Mouse (Mus musculus) liver, embryonic 14.5 days (tissue): ENCODE data around the gene Exog.

Source experiments
- CTCF ChIP-seq: IDR thresholded peaks from 2 replicates; pipeline ENCODE4 v1.5.1; 2016; ENCODE audit warnings: antibody characterized with exemption, low read depth, control low read depth
- EP300 ChIP-seq: IDR thresholded peaks from 2 replicates; pipeline ENCODE4 v1.6.1; 2016; ENCODE audit warnings: antibody characterized with exemption, low read depth

DNA sequence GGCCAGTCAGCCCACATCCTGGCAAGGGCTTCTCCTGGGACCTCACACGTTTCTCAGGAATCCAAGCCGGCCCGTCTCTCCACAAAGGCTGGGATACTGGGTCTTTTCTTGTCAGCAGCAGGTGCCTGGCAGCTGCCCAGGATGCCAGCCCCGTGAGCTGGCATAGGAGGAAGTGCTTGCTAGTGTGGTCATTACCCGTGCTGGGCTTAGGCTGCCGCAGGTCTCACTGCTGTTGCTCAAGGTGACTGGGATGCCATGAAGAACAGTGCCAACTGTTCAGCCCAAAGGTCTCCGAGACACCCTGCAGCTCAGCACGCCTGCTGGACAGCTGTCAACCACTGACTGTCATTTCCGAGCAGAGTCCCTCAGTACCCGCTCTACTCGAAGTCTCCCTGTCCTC, 33.6 kb downstream of the Exog start:
- no peak for TF ChIP-seq EP300
- no peak for TF ChIP-seq CTCF
